Mouse (Mus musculus) brain, adult 10 weeks (tissue): ENCODE measurements around the gene Gm8453. TPM values are rescaled to one million over a fixed set of nuclear protein-coding genes. Genes with fewer than 3 reads are reported as not detected.

Source experiments
- polyA plus RNA-seq: library from polyadenylated mRNA; stranded (reverse); fragments of 350-450 nt; fragmentation: Illumina TruSeq; extraction: RNeasy Lipid Tissue Mini Kit (QIAGEN cat#74804); gene quantifications from one replicate; pipeline ENCODE4 v1.2.3, GENCODE M21; 2015; ENCODE audit warnings: low read depth, low replicate concordance

Gm8453 gene
- not detected for polyA plus RNA-seq

DNA sequence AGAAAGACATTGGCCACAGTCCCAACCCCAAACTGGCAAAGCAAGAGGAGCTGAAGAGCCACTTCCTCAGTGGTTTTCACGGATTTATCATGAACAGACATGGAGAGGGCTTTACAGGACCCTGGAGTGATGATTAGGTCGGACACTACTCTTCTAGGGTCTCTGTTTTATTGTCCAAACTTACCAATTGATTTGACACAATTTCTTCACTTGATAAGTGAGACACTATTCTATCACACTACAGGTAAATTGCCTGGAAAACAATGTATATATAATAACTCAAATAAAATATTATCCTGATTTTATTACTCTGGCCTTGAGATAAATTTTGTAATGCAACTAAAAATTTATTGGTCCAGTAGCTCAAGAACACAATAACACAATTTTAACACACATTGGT, at the start of gene Gm8453:
TSS of gene Gm8453 (minus strand) at position 101 of the 400 bp plus-strand sequence.

DNA sequence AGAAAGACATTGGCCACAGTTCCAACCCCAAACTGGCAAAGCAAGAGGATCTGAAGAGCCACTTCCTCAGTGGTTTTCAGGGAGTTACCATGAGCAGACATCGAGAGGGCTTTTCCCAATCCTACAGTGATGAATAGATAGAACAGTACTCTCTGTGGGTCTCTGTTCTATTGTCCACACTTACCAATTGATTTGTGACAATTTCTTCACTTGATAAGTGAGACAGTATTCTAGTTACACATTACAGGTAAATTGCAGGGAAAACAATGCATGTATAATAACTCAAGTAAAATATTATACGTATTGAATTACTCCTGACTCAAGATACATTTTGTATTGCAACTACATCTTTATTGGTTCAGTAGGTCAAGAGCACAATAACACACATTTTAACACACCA, 28.1 kb downstream of the Gm8453 start, which contains the start of gene Gm8653:
TSS of gene Gm8653 (minus strand) at position 101 of the 400 bp plus-strand sequence.

DNA sequence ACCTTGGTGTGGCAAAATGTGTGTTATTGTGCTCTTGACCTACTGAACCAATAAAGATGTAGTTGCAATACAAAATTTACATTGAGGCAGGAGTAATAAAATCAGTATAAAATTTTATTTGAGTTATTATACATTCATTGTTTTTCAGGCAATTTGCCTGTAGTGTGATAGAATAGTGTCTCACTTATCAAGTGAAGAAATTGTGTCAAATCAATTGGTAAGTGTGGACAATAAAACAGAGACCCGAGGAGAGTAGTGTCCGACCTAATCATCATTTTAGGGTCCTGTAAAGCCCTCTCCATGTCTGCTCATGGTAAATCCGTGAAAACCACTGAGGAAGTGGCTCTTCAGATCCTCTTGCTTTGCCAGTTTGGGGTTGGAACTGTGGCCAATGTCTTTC, 40.2 kb downstream of the Gm8453 start, which contains the start of gene Vmn1r143:
TSS of gene Vmn1r143 (plus strand) at position 301 of the 400 bp plus-strand sequence.

Other genes starting within 250 kb of the Gm8453 start
- not detected for gene Vmn1r137, start 234.9 kb downstream of the Gm8453 start, polyA plus RNA-seq
- not detected for gene Vmn1r138, start 200.6 kb downstream of the Gm8453 start, polyA plus RNA-seq
- gene Gm6176, start 173.2 kb downstream of the Gm8453 start, polyA plus RNA-seq, result not detected
- gene Vmn1r139, start 160.4 kb downstream of the Gm8453 start, polyA plus RNA-seq, result not detected
- gene Gm16451, start 111.2 kb downstream of the Gm8453 start, polyA plus RNA-seq, result not detected
- gene Gm10666, start 94.7 kb downstream of the Gm8453 start, polyA plus RNA-seq, result not detected
- gene Vmn1r142, start 65.4 kb downstream of the Gm8453 start, polyA plus RNA-seq, result not detected
- not detected for gene Vmn1r143, start 40.1 kb downstream of the Gm8453 start, polyA plus RNA-seq
- gene Gm8653, start 28.2 kb downstream of the Gm8453 start, polyA plus RNA-seq, result not detected
- not detected for gene Gm4187, start 100.2 kb upstream of the Gm8453 start, polyA plus RNA-seq
- not detected for gene Gm8660, start 141.6 kb upstream of the Gm8453 start, polyA plus RNA-seq
- not detected for gene Vmn1r148, start 184.1 kb upstream of the Gm8453 start, polyA plus RNA-seq
- not detected for gene Vmn1r149, start 208.7 kb upstream of the Gm8453 start, polyA plus RNA-seq
- not detected for gene Gm10665, start 234.6 kb upstream of the Gm8453 start, polyA plus RNA-seq